ENCODE assay signal across 8 mouse cellular contexts in genomic region chr14:55092011-55092577, GRCm38 (mm10). TPM values are rescaled to one million over a fixed set of nuclear protein-coding genes. Genes with fewer than 3 reads are reported as not detected.
DNase-seq lines count a peak whose midpoint lies in the region; ATAC-seq and TF ChIP-seq lines count a peak whose summit lies in the region.

Zfhx2 (minus strand) TSS chr14:55092324.

- DNase-seq in 3134 (ENCODE audit: extremely low read depth, insufficient read length, low spot score): peak; percentile 86
- DNase-seq in adrenal gland, postnatal 36 days: peak; percentile 96
- peak; percentile 92 for DNase-seq in heart, adult 8-10 months (ENCODE audit: low spot score)
- DNase-seq in kidney, adult 9 months: peak; percentile 97
- peak; percentile 97 for DNase-seq in limb, embryonic 14.5 days (ENCODE audit: low spot score)
- DNase-seq in midbrain, postnatal 0 days (ENCODE audit: low spot score): peak; percentile 97
- peak; percentile 83 to 90 for DNase-seq in spleen, postnatal 14 days (ENCODE audit: low spot score in 2 of 2)

- peaks cover 32% of the 10 kb centered on the region for H3K4me1 ChIP-seq in embryonic facial prominence, embryonic 13.5 days
- H3K4me1 ChIP-seq in limb, embryonic 14.5 days (ENCODE audit: control insufficient read depth, insufficient read depth, low read length): peaks cover 20% of the 10 kb centered on the region
- peaks cover 24% of the 10 kb centered on the region for H3K4me1 ChIP-seq in midbrain, postnatal 0 days (ENCODE audit: insufficient read depth, low read length)

- no peaks in the 10 kb centered on the region for H3K9me3 ChIP-seq in embryonic facial prominence, embryonic 13.5 days
- no peaks in the 10 kb centered on the region for H3K9me3 ChIP-seq in limb, embryonic 14.5 days (ENCODE audit: control insufficient read depth, low read length)
- H3K9me3 ChIP-seq in midbrain, postnatal 0 days (ENCODE audit: low read length): no peaks in the 10 kb centered on the region

- H3K9ac ChIP-seq in embryonic facial prominence, embryonic 13.5 days: peak within 1 kb of the TSS; percentile 79
- H3K9ac ChIP-seq in limb, embryonic 14.5 days (ENCODE audit: low read depth, low read length, severe bottlenecking): peak within 1 kb of the TSS; percentile 68
- peak within 1 kb of the TSS; percentile 91 for H3K9ac ChIP-seq in midbrain, postnatal 0 days (replicated peaks; ENCODE audit: low read length, poor library complexity, severe bottlenecking)

- peak within 1 kb of the TSS; percentile 66 for H3K27ac ChIP-seq in embryonic facial prominence, embryonic 13.5 days
- peak within 1 kb of the TSS; percentile 34; the same call in 1 of the 2 replicates for H3K27ac ChIP-seq in limb, embryonic 14.5 days (replicated peaks; ENCODE audit: low read depth, low read length)
- H3K27ac ChIP-seq in midbrain, postnatal 0 days (ENCODE audit: low read depth, low read length): peak within 1 kb of the TSS; percentile 93

- peak within 1 kb of the TSS; percentile 60 for H3K4me3 ChIP-seq in embryonic facial prominence, embryonic 13.5 days
- peak within 1 kb of the TSS; percentile 56 for H3K4me3 ChIP-seq in limb, embryonic 14.5 days (replicated peaks; ENCODE audit: low read length)
- peak within 1 kb of the TSS; percentile 61 for H3K4me3 ChIP-seq in midbrain, postnatal 0 days (ENCODE audit: low read depth, low read length)

- H3K27me3 ChIP-seq in embryonic facial prominence, embryonic 13.5 days: no peaks in the 10 kb centered on the region
- H3K27me3 ChIP-seq in limb, embryonic 14.5 days (ENCODE audit: control insufficient read depth, insufficient read depth, low read length): no peaks in the 10 kb centered on the region
- no peaks in the 10 kb centered on the region for H3K27me3 ChIP-seq in midbrain, postnatal 0 days (ENCODE audit: insufficient read depth, low read length)

- 0 out of 2 replicates have a peak, but pooled peaks have one; percentile 40 for TF ChIP-seq POLR2A in limb, embryonic 14.5 days (IDR thresholded peaks at IDR 0.05; ENCODE audit: borderline replicate concordance, extremely low read depth, insufficient read depth, insufficient read length)

- H3K4me2 ChIP-seq in embryonic facial prominence, embryonic 13.5 days: peak within 1 kb of the TSS; percentile 78
- H3K4me2 ChIP-seq in limb, embryonic 14.5 days (replicated peaks; ENCODE audit: low read depth, low read length, severe bottlenecking): peak within 1 kb of the TSS; percentile 75
- H3K4me2 ChIP-seq in midbrain, postnatal 0 days (ENCODE audit: low read depth, low read length, poor library complexity, severe bottlenecking): peak within 1 kb of the TSS; percentile 90

- ATAC-seq in embryonic facial prominence, embryonic 13.5 days (ENCODE audit: insufficient number of reproducible peaks, insufficient read depth, low FRiP score, low TSS enrichment, low read depth): peak; percentile 88
- ATAC-seq in limb, embryonic 14.5 days (ENCODE audit: low FRiP score, low read depth): peak; percentile 90
- peak; percentile 88 for ATAC-seq in midbrain, postnatal 0 days (ENCODE audit: low FRiP score)

- peak; percentile 37; the same call in 1 of the 2 replicates for TF ChIP-seq CTCF in midbrain, postnatal 0 days (IDR thresholded peaks at IDR 0.05)

- under 1% methylated on average over 33 of the region's 34 CpGs for WGBS in embryonic facial prominence, embryonic 13.5 days
- WGBS in limb, embryonic 14.5 days: under 1% methylated on average over 33 of the region's 34 CpGs
- under 1% methylated on average over 33 of the region's 34 CpGs for WGBS in midbrain, postnatal 0 days

- no peaks in the 10 kb centered on the region; the same call in 1 of the 2 replicates for H3K36me3 ChIP-seq in embryonic facial prominence, embryonic 13.5 days
- H3K36me3 ChIP-seq in limb, embryonic 14.5 days (ENCODE audit: control insufficient read depth, insufficient read depth, low read length): 0 out of 2 replicates have a peak, but pooled peaks cover 2% of the 10 kb centered on the region
- no peaks in the 10 kb centered on the region for H3K36me3 ChIP-seq in midbrain, postnatal 0 days (ENCODE audit: insufficient read depth, low read length)

RNA-seq across cellular contexts. Expression of gene Zfhx2, which starts in this region (rescaled TPM):
- total RNA-seq in adrenal gland, postnatal 36 days (2021): 1 to 10 TPM; 4.9 to 8.8 TPM
- polyA plus RNA-seq in embryonic facial prominence, embryonic 13.5 days (2015; fragmentation: Nextera tagmentation; extraction: Ambion mirVana): 5.5 and 5.8 TPM in 2 replicates
- 1 to 10 TPM; 4.8 to 5.6 (median 4.9) TPM for total RNA-seq in heart, adult 8-10 months (2022)
- 5.3 and 6.1 TPM in 2 replicates for polyA plus RNA-seq in limb, embryonic 14.5 days (2012; rRNA removed)
- polyA plus RNA-seq in limb, embryonic 14.5 days (2014; fragmentation: Nextera tagmentation; extraction: Ambion mirVana): 3.7 and 4.7 TPM in 2 replicates
- total RNA-seq in midbrain, postnatal 0 days (2014; rRNA removed): 16.4 and 18.6 TPM in 2 replicates
- 11.2 and 14.2 TPM in 2 replicates for polyA plus RNA-seq in midbrain, postnatal 0 days (2015; fragmentation: Nextera tagmentation; extraction: Ambion mirVana)

Comparison
In these comparisons a context has a peak if more than half of its experiments do, and no peak if none do; other contexts are left out.
1. Peak in every context shown above with its lines: DNase-seq, ATAC-seq, H3K4me3 ChIP-seq and H3K27ac ChIP-seq.
2. H3K27ac ChIP-seq: peak in every context shown above with its lines; median percentile 93 in midbrain, postnatal 0 days; 66 in embryonic facial prominence, embryonic 13.5 days; 34 in limb, embryonic 14.5 days.